Mouse (Mus musculus): Measurements from ENCODE around the gene Zic2. TPM values are rescaled to one million over a fixed set of nuclear protein-coding genes. Genes with fewer than 3 reads are reported as not detected.
"Not testable (repeated sequence)": the region's sequence is repeated elsewhere in the genome, so short reads cannot be mapped to it uniquely, and the experiment has no call there.

Gene Zic2
- not detected in 3 replicates for total RNA-seq (2017)

GRCm38 (mm10) chr14:122474891-122475556 is at the start of gene Zic2:
Zic2 (plus strand) TSS chr14:122475435.
- no peak for ATAC-seq (replicated peaks; ENCODE audit: insufficient number of reproducible peaks, low FRiP score, low TSS enrichment, poor library complexity, severe bottlenecking)

- no peak for ATAC-seq (replicated peaks; ENCODE audit: insufficient number of reproducible peaks, low FRiP score, low TSS enrichment, poor library complexity, severe bottlenecking)
These were observed 48.6 kb upstream of the Zic2 start for GRCm38 (mm10) chr14:122426529-122427203.

GRCm38 (mm10) chr14:122427204-122427560 is 48.1 kb upstream of the Zic2 start:
- ATAC-seq (replicated peaks; ENCODE audit: insufficient number of reproducible peaks, low FRiP score, low TSS enrichment, poor library complexity, severe bottlenecking): no peak

- ATAC-seq (replicated peaks; ENCODE audit: insufficient number of reproducible peaks, low FRiP score, low TSS enrichment, poor library complexity, severe bottlenecking): no peak
These were observed 47.6 kb upstream of the Zic2 start for GRCm38 (mm10) chr14:122427654-122428053.

- no peak for ATAC-seq (replicated peaks; ENCODE audit: insufficient number of reproducible peaks, low FRiP score, low TSS enrichment, poor library complexity, severe bottlenecking)
These were observed 42.7 kb upstream of the Zic2 start for GRCm38 (mm10) chr14:122432558-122432957.

- ATAC-seq (replicated peaks; ENCODE audit: insufficient number of reproducible peaks, low FRiP score, low TSS enrichment, poor library complexity, severe bottlenecking): no peak
These were observed 41.2 kb upstream of the Zic2 start for GRCm38 (mm10) chr14:122434039-122434438.

- no peak for ATAC-seq (replicated peaks; ENCODE audit: insufficient number of reproducible peaks, low FRiP score, low TSS enrichment, poor library complexity, severe bottlenecking)
These were observed 38.4 kb upstream of the Zic2 start for GRCm38 (mm10) chr14:122436850-122437249.

GRCm38 (mm10) chr14:122449601-122450495 is 25.4 kb upstream of the Zic2 start:
- no peak for ATAC-seq (replicated peaks; ENCODE audit: insufficient number of reproducible peaks, low FRiP score, low TSS enrichment, poor library complexity, severe bottlenecking)

- ATAC-seq (replicated peaks; ENCODE audit: insufficient number of reproducible peaks, low FRiP score, low TSS enrichment, poor library complexity, severe bottlenecking): no peak
These were observed 24.5 kb upstream of the Zic2 start, which contains the start of gene Gm5089 for GRCm38 (mm10) chr14:122450496-122451382. Gm5089 (minus strand) TSS chr14:122451115.

GRCm38 (mm10) chr14:122451551-122452145 is 23.6 kb upstream of the Zic2 start:
- ATAC-seq (replicated peaks; ENCODE audit: insufficient number of reproducible peaks, low FRiP score, low TSS enrichment, poor library complexity, severe bottlenecking): no peak

- ATAC-seq (replicated peaks; ENCODE audit: insufficient number of reproducible peaks, low FRiP score, low TSS enrichment, poor library complexity, severe bottlenecking): no peak
These were observed 22.4 kb upstream of the Zic2 start for GRCm38 (mm10) chr14:122452701-122453387.

- no peak for ATAC-seq (replicated peaks; ENCODE audit: insufficient number of reproducible peaks, low FRiP score, low TSS enrichment, poor library complexity, severe bottlenecking)
These were observed 21.7 kb upstream of the Zic2 start for GRCm38 (mm10) chr14:122453388-122453995.

GRCm38 (mm10) chr14:122453996-122454738 is 21.1 kb upstream of the Zic2 start:
- no peak for ATAC-seq (replicated peaks; ENCODE audit: insufficient number of reproducible peaks, low FRiP score, low TSS enrichment, poor library complexity, severe bottlenecking)

GRCm38 (mm10) chr14:122454901-122455561 is 20.2 kb upstream of the Zic2 start:
- no peak for ATAC-seq (replicated peaks; ENCODE audit: insufficient number of reproducible peaks, low FRiP score, low TSS enrichment, poor library complexity, severe bottlenecking)

- ATAC-seq (replicated peaks; ENCODE audit: insufficient number of reproducible peaks, low FRiP score, low TSS enrichment, poor library complexity, severe bottlenecking): no peak
These were observed 19.7 kb upstream of the Zic2 start for GRCm38 (mm10) chr14:122455562-122455958.

- ATAC-seq (replicated peaks; ENCODE audit: insufficient number of reproducible peaks, low FRiP score, low TSS enrichment, poor library complexity, severe bottlenecking): not testable (repeated sequence)
These were observed 15.9 kb upstream of the Zic2 start for GRCm38 (mm10) chr14:122459332-122459731.

Data from monocyte, adult 5-6 weeks (primary cell).